In genomic region chr8:56315189-56315588, GRCm38 (mm10) we compare ENCODE assay signal across 28 mouse cellular contexts. TPM values are rescaled to one million over a fixed set of nuclear protein-coding genes. Genes with fewer than 3 reads are reported as not detected.
DNase-seq lines count a peak whose midpoint lies in the region; ATAC-seq lines count a peak whose summit lies in the region.
"Had no signal": no experiment of that assay in that cellular context is flagged by ENCODE, and none has a peak within 500 bp of the region (broad histone marks: within the 10 kb centered on the region; RNA-seq: fewer than 3 reads in every experiment).

No protein-coding gene starts in this region.

- H3K27ac ChIP-seq in macrophage: peak overlapping the region; percentile 24
- H3K27ac ChIP-seq in intestine, embryonic 16.5 days (ENCODE audit: low read length): no peak overlapping the region
- H3K27ac ChIP-seq: embryonic facial prominence, embryonic 13.5 days; embryonic facial prominence, embryonic 15.5 days; forebrain, embryonic 13.5 days; forebrain, embryonic 15.5 days had no signal

- no peaks in the 10 kb centered on the region for H3K27me3 ChIP-seq in intestine, embryonic 16.5 days (replicated peaks; ENCODE audit: control insufficient read depth, insufficient read depth, low read length)
- H3K27me3 ChIP-seq: CH12.LX; embryonic facial prominence, embryonic 13.5 days; embryonic facial prominence, embryonic 15.5 days; forebrain, embryonic 13.5 days; forebrain, embryonic 15.5 days had no signal

- peak; percentile 64 for ATAC-seq in megakaryocyte progenitor cell, adult 5-6 weeks (replicated peaks; ENCODE audit: poor library complexity)
- ATAC-seq in intestine, embryonic 16.5 days: no peak
- ATAC-seq: activated CD4-positive, CD25-positive, alpha-beta regulatory T cell, adult 4 months; CD4-positive, CD25-positive, alpha-beta regulatory T cell, adult 4 months; forebrain, embryonic 13.5 days; forebrain, embryonic 15.5 days; forebrain, postnatal 0 days; Patski had no signal

- WGBS in macrophage (ENCODE audit: missing documents): 55% methylated on average over 3 of the region's 3 CpGs
- 85% methylated on average over 3 of the region's 3 CpGs for WGBS in intestine, embryonic 16.5 days

- H3K36me3 ChIP-seq in macrophage (ENCODE audit: inconsistent target): no peaks in the 10 kb centered on the region
- H3K36me3 ChIP-seq in intestine, embryonic 16.5 days (ENCODE audit: control insufficient read depth, insufficient read depth, low read length): no peaks in the 10 kb centered on the region
- H3K36me3 ChIP-seq: embryonic facial prominence, embryonic 13.5 days; embryonic facial prominence, embryonic 15.5 days; forebrain, embryonic 15.5 days; G1E had no signal

- H3K4me3 ChIP-seq in macrophage (ENCODE audit: inconsistent target): no peak overlapping the region
- no peak overlapping the region for H3K4me3 ChIP-seq in intestine, embryonic 16.5 days (ENCODE audit: low read length)
- H3K4me3 ChIP-seq: embryonic facial prominence, embryonic 13.5 days; embryonic facial prominence, embryonic 15.5 days; erythroblast, embryonic 14.5 days; forebrain, embryonic 13.5 days; forebrain, embryonic 15.5 days had no signal

- H3K4me1 ChIP-seq in intestine, embryonic 16.5 days (ENCODE audit: control insufficient read depth, insufficient read depth, low read length): no peaks in the 10 kb centered on the region
- H3K4me1 ChIP-seq: embryonic facial prominence, embryonic 13.5 days; embryonic facial prominence, embryonic 15.5 days; forebrain, embryonic 13.5 days; forebrain, embryonic 15.5 days had no signal

- H3K79me2 ChIP-seq in macrophage (ENCODE audit: inconsistent target): no peaks in the 10 kb centered on the region

- intact Hi-C loops in heart, postnatal 14 days (cut with DNase I): no loop called here

- H3K9ac ChIP-seq in intestine, embryonic 16.5 days (ENCODE audit: low read depth, low read length): no peak overlapping the region
- H3K9ac ChIP-seq: embryonic facial prominence, embryonic 13.5 days; embryonic facial prominence, embryonic 15.5 days; forebrain, embryonic 13.5 days; forebrain, embryonic 15.5 days; forebrain, postnatal 0 days had no signal

- H3K4me2 ChIP-seq in intestine, embryonic 16.5 days (ENCODE audit: low read depth, low read length): no peak overlapping the region
- H3K4me2 ChIP-seq: embryonic facial prominence, embryonic 13.5 days; embryonic facial prominence, embryonic 15.5 days; forebrain, embryonic 13.5 days; forebrain, embryonic 15.5 days had no signal

- no peaks in the 10 kb centered on the region for H3K9me3 ChIP-seq in intestine, embryonic 16.5 days (ENCODE audit: control insufficient read depth, low read length)
- H3K9me3 ChIP-seq: embryonic facial prominence, embryonic 13.5 days; embryonic facial prominence, embryonic 15.5 days; forebrain, embryonic 13.5 days; forebrain, embryonic 15.5 days; G1E had no signal

- peak; percentile 85 for DNase-seq in heart, adult 11 months
- no peak for DNase-seq in heart, postnatal 14 days
- no peak for DNase-seq in frontal cortex, adult 2 months (ENCODE audit: extremely low spot score in 1 of 2, low spot score in 1 of 2)
- DNase-seq: adrenal gland, adult 8-10 months; adrenal gland, postnatal 14 days; adrenal gland, postnatal 36 days; B cell, adult 2 months; cerebellum, adult 11 months; cerebellum, adult 18-20 months; cerebellum, adult 8-10 months; cerebellum, adult 9-11 months; cerebellum, postnatal 14 days; cerebellum, postnatal 36 days; embryo, embryonic 11 days; forebrain, postnatal 0 days had no signal

RNA-seq across cellular contexts. Expression of gene Hpgd, which starts 20.8 kb away (rescaled TPM):
- 1 to 10 TPM; 5.9 to 7.7 TPM for total RNA-seq in heart, postnatal 14 days (2021)
- total RNA-seq in macrophage (2018; cell fraction: chromatin; rRNA removed): 1 to 10 TPM in 1 of 26 experiments, not detected in 25; 6.2 TPM
- 1 to 10 TPM in 8 of 26 experiments, under 1 TPM in 5, not detected in 13; 0.48 to 1.8 (median 1.1) TPM for total RNA-seq in macrophage (2018; cell fraction: cytosol; rRNA removed)
- total RNA-seq in macrophage (2018; cell fraction: nucleus; rRNA removed): under 1 TPM in 6 of 26 experiments, not detected in 20; 0.39 to 0.86 (median 0.66) TPM
- 1.3 to 9.5 TPM (median 2.9 TPM) in 3 replicates for polyA plus RNA-seq in macrophage (2018)
- total RNA-seq in megakaryocyte progenitor cell, adult 5-6 weeks (2015): 0.59 and 1.5 TPM in 2 replicates
- total RNA-seq in megakaryocyte progenitor cell, adult 5-6 weeks (2017): 1.2 and 1.8 TPM in 2 replicates
- 10.0 and 15.0 TPM in 2 replicates for polyA plus RNA-seq in frontal cortex, adult 2 months (2012; rRNA removed)
- polyA plus RNA-seq in intestine, embryonic 16.5 days (2015; fragmentation: Nextera tagmentation; extraction: Ambion mirVana): 28.3 and 28.6 TPM in 2 replicates
- total RNA-seq: CH12.LX, G1E had no signal
- polyA plus RNA-seq: G1E had no signal
